Mouse (Mus musculus): ENCODE data around the gene Ercc1.
A peak's percentile ranks its signal among the peaks of the same experiment; 100 is the strongest.

Gene Ercc1

GRCm38 (mm10) chr7:19344237-19344847, at the start of gene Ercc1:
Ercc1 (plus strand) TSS chr7:19344778.
- no peak for DNase-seq (ENCODE audit: low read depth, low spot score)

GRCm38 (mm10) chr7:19295503-19296185, 48.9 kb upstream of the Ercc1 start:
- peak; percentile 93 for DNase-seq (ENCODE audit: low read depth, low spot score)

- DNase-seq (ENCODE audit: low read depth, low spot score), result no peak
Observed at GRCm38 (mm10) chr7:19297034-19297433, 47.5 kb upstream of the Ercc1 start.

GRCm38 (mm10) chr7:19297794-19298193, 46.8 kb upstream of the Ercc1 start:
- no peak for DNase-seq (ENCODE audit: low read depth, low spot score)

GRCm38 (mm10) chr7:19299194-19299593, 45.4 kb upstream of the Ercc1 start:
- no peak for DNase-seq (ENCODE audit: low read depth, low spot score)

GRCm38 (mm10) chr7:19300501-19301421, 43.8 kb upstream of the Ercc1 start:
- DNase-seq (ENCODE audit: low read depth, low spot score), result peak; percentile 89

GRCm38 (mm10) chr7:19301461-19302263, 42.9 kb upstream of the Ercc1 start:
- DNase-seq (ENCODE audit: low read depth, low spot score), result no peak

- DNase-seq (ENCODE audit: low read depth, low spot score), result no peak
Observed at GRCm38 (mm10) chr7:19302264-19303045, 42.1 kb upstream of the Ercc1 start.

GRCm38 (mm10) chr7:19303046-19303305, 41.6 kb upstream of the Ercc1 start:
- no peak for DNase-seq (ENCODE audit: low read depth, low spot score)

- peak; percentile 86 for DNase-seq (ENCODE audit: low read depth, low spot score)
Observed at GRCm38 (mm10) chr7:19303770-19304169, 40.8 kb upstream of the Ercc1 start.

GRCm38 (mm10) chr7:19304501-19305412, 39.8 kb upstream of the Ercc1 start:
- DNase-seq (ENCODE audit: low read depth, low spot score), result no peak

- no peak for DNase-seq (ENCODE audit: low read depth, low spot score)
Observed at GRCm38 (mm10) chr7:19305413-19305735, 39.2 kb upstream of the Ercc1 start.

GRCm38 (mm10) chr7:19305796-19306765, 38.5 kb upstream of the Ercc1 start:
- no peak for DNase-seq (ENCODE audit: low read depth, low spot score)

GRCm38 (mm10) chr7:19306819-19307738, 37.5 kb upstream of the Ercc1 start:
- DNase-seq (ENCODE audit: low read depth, low spot score), result no peak

GRCm38 (mm10) chr7:19307739-19308453, 36.7 kb upstream of the Ercc1 start:
- DNase-seq (ENCODE audit: low read depth, low spot score), result peak; percentile 74

GRCm38 (mm10) chr7:19308454-19309277, 35.9 kb upstream of the Ercc1 start:
- peak; percentile 96 for DNase-seq (ENCODE audit: low read depth, low spot score)
